Mouse (Mus musculus) megakaryocyte, embryonic 14.5 days (primary cell): ENCODE data around the gene Top1. TPM values are rescaled to one million over a fixed set of nuclear protein-coding genes. Genes with fewer than 3 reads are reported as not detected.

ENCODE experiments used
- H3K27me3 ChIP-seq: replicated peaks from 2 replicates; pipeline ENCODE3; 2012; ENCODE audit warnings: inconsistent platforms
- H3K36me3 ChIP-seq: replicated peaks from 2 replicates; pipeline ENCODE3; 2012; ENCODE audit warnings: low read length, inconsistent platforms, mixed read lengths
- H3K4me1 ChIP-seq: 2 replicates; pipeline ENCODE4 v1.6.1; 2012; ENCODE audit warnings: inconsistent platforms
- H3K4me3 ChIP-seq: replicated peaks from 2 replicates; pipeline ENCODE3; 2012; ENCODE audit warnings: moderate library complexity, mild to moderate bottlenecking, inconsistent platforms
- H3K9me3 ChIP-seq: 2 replicates; pipeline ENCODE4 v1.6.1; 2012; ENCODE audit warnings: inconsistent platforms
- FLI1 ChIP-seq: IDR thresholded peaks from 2 replicates; pipeline ENCODE4 v1.6.1; 2012; ENCODE audit warnings: low read length, inconsistent platforms, mixed read lengths
- GATA1 ChIP-seq: IDR thresholded peaks from 3 replicates; pipeline ENCODE4 v1.6.1; 2012; ENCODE audit warnings: mixed read lengths, low read length, inconsistent platforms, borderline replicate concordance
- polyA plus RNA-seq: library from polyadenylated mRNA; stranded (reverse); fragments of >175 nt; gene quantifications from 2 replicates; pipeline ENCODE4 v1.2.3, GENCODE M21; 2012; ENCODE audit warnings: low replicate concordance; ENCODE audit not compliant: insufficient read depth

Gene Top1
- polyA plus RNA-seq = 43.0 and 107 TPM in 2 replicates

GRCm38 (mm10) chr2:160645614-160646137 is at the start of gene Top1:
Top1 (plus strand) TSS chr2:160645888.
- Histone ChIP-seq H3K36me3 (peaks cover 23% of the 10 kb centered on the region), H3K27me3 (no peaks in the 10 kb centered on the region), H3K4me1 (peaks cover 23% of the 10 kb centered on the region; the same call in 1 of the 2 replicates), H3K9me3 (no peaks in the 10 kb centered on the region), H3K4me3 (peak within 1 kb of the TSS; percentile 98)
- TF ChIP-seq GATA1 = no peak
- TF ChIP-seq FLI1 = no peak

- peaks cover 13% of the 10 kb centered on the region for H3K27me3 ChIP-seq
- H3K4me1 ChIP-seq = peaks cover 27% of the 10 kb centered on the region
- H3K4me3 ChIP-seq = peak overlapping the region; percentile 33
- no peaks in the 10 kb centered on the region for H3K36me3 ChIP-seq
- TF ChIP-seq FLI1 (no peak), GATA1 (no peak)
- H3K9me3 ChIP-seq = no peaks in the 10 kb centered on the region
Observed at GRCm38 (mm10) chr2:160597582-160598281, 48.0 kb upstream of the Top1 start.

GRCm38 (mm10) chr2:160601805-160602204 is 43.9 kb upstream of the Top1 start:
- Histone ChIP-seq H3K9me3 (0 out of 2 replicates have a peak, but pooled peaks cover 4% of the 10 kb centered on the region), H3K27me3 (peaks cover 4% of the 10 kb centered on the region), H3K4me3 (no peak overlapping the region), H3K36me3 (peaks cover 4% of the 10 kb centered on the region), H3K4me1 (peaks cover 59% of the 10 kb centered on the region)
- TF ChIP-seq GATA1 = no peak
- no peak for TF ChIP-seq FLI1

- H3K4me3 ChIP-seq = peak overlapping the region; percentile 44
- 0 out of 2 replicates have a peak, but pooled peaks cover 4% of the 10 kb centered on the region for H3K9me3 ChIP-seq
- H3K4me1 ChIP-seq = peaks cover 48% of the 10 kb centered on the region
- H3K36me3 ChIP-seq = peaks cover 4% of the 10 kb centered on the region
- no peak for TF ChIP-seq GATA1
- no peak for TF ChIP-seq FLI1
- no peaks in the 10 kb centered on the region for H3K27me3 ChIP-seq
Observed at GRCm38 (mm10) chr2:160603154-160603933, 42.3 kb upstream of the Top1 start.

GRCm38 (mm10) chr2:160610012-160610411 is 35.7 kb upstream of the Top1 start:
- H3K9me3 ChIP-seq = no peaks in the 10 kb centered on the region
- H3K4me1 ChIP-seq = peaks cover 40% of the 10 kb centered on the region
- H3K36me3 ChIP-seq = no peaks in the 10 kb centered on the region
- H3K4me3 ChIP-seq = no peak overlapping the region
- no peaks in the 10 kb centered on the region for H3K27me3 ChIP-seq
- TF ChIP-seq FLI1 (no peak), GATA1 (no peak)

GRCm38 (mm10) chr2:160613186-160613919 is 32.3 kb upstream of the Top1 start:
- no peaks in the 10 kb centered on the region for H3K27me3 ChIP-seq
- no peak for TF ChIP-seq FLI1
- no peak for TF ChIP-seq GATA1
- H3K36me3 ChIP-seq = no peaks in the 10 kb centered on the region
- H3K4me3 ChIP-seq = no peak overlapping the region
- no peaks in the 10 kb centered on the region for H3K9me3 ChIP-seq
- H3K4me1 ChIP-seq = peaks cover 30% of the 10 kb centered on the region

GRCm38 (mm10) chr2:160617741-160618140 is 27.9 kb upstream of the Top1 start:
- H3K4me3 ChIP-seq = no peak overlapping the region
- H3K27me3 ChIP-seq = no peaks in the 10 kb centered on the region
- TF ChIP-seq FLI1 = no peak
- TF ChIP-seq GATA1 = no peak
- H3K4me1 ChIP-seq = peaks cover 57% of the 10 kb centered on the region
- peaks cover 3% of the 10 kb centered on the region for H3K36me3 ChIP-seq
- H3K9me3 ChIP-seq = peaks cover 5% of the 10 kb centered on the region

- Histone ChIP-seq H3K4me3 (no peak overlapping the region), H3K36me3 (peaks cover 6% of the 10 kb centered on the region), H3K4me1 (peaks cover 52% of the 10 kb centered on the region), H3K9me3 (peaks cover 7% of the 10 kb centered on the region), H3K27me3 (no peaks in the 10 kb centered on the region)
- no peak for TF ChIP-seq FLI1
- no peak for TF ChIP-seq GATA1
Observed at GRCm38 (mm10) chr2:160618619-160619220, 27.0 kb upstream of the Top1 start.

GRCm38 (mm10) chr2:160619300-160619699 is 26.4 kb upstream of the Top1 start:
- no peaks in the 10 kb centered on the region for H3K27me3 ChIP-seq
- H3K9me3 ChIP-seq = peaks cover 7% of the 10 kb centered on the region
- H3K36me3 ChIP-seq = peaks cover 6% of the 10 kb centered on the region
- H3K4me3 ChIP-seq = no peak overlapping the region
- peaks cover 53% of the 10 kb centered on the region for H3K4me1 ChIP-seq
- no peak for TF ChIP-seq GATA1
- TF ChIP-seq FLI1 = no peak
